23 mouse cellular contexts compared by ENCODE assay signal in genomic region chr3:34314798-34315197, GRCm38 (mm10).
A peak's percentile ranks its signal among the peaks of the same experiment; 100 is the strongest.
DNase-seq lines count a peak whose midpoint lies in the region; ATAC-seq and TF ChIP-seq lines count a peak whose summit lies in the region.
"Had no signal": no experiment of that assay in that cellular context is flagged by ENCODE, and none has a peak within 500 bp of the region (broad histone marks: within the 10 kb centered on the region; RNA-seq: fewer than 3 reads in every experiment).

No protein-coding gene starts in this region.

- H3K4me3 ChIP-seq in hindbrain, embryonic 13.5 days: no peak overlapping the region
- no peak overlapping the region for H3K4me3 ChIP-seq in hindbrain, postnatal 0 days (ENCODE audit: low read length)
- no peak overlapping the region for H3K4me3 ChIP-seq in midbrain, embryonic 13.5 days (replicated peaks)
- H3K4me3 ChIP-seq in midbrain, embryonic 16.5 days (ENCODE audit: low read depth, low read length): no peak overlapping the region
- H3K4me3 ChIP-seq in forebrain, embryonic 13.5 days: no peak overlapping the region
- no peak overlapping the region for H3K4me3 ChIP-seq in forebrain, embryonic 16.5 days (replicated peaks; ENCODE audit: low read length)
- H3K4me3 ChIP-seq: embryonic facial prominence, embryonic 13.5 days; erythroblast, embryonic 14.5 days; gastrocnemius, adult 2 months; hindbrain, embryonic 15.5 days; intestine, embryonic 15.5 days had no signal

- no peak for TF ChIP-seq CTCF in hindbrain, postnatal 0 days (IDR thresholded peaks at IDR 0.05; ENCODE audit: low read depth)

- peaks cover 10% of the 10 kb centered on the region for H3K27me3 ChIP-seq in hindbrain, embryonic 13.5 days
- no peaks in the 10 kb centered on the region for H3K27me3 ChIP-seq in hindbrain, postnatal 0 days (ENCODE audit: insufficient read depth, low read length)
- peaks cover 17% of the 10 kb centered on the region for H3K27me3 ChIP-seq in midbrain, embryonic 13.5 days
- H3K27me3 ChIP-seq in midbrain, embryonic 16.5 days (ENCODE audit: control insufficient read depth, insufficient read depth, low read depth, low read length): no peaks in the 10 kb centered on the region
- H3K27me3 ChIP-seq in forebrain, embryonic 13.5 days: peaks cover 10% of the 10 kb centered on the region
- H3K27me3 ChIP-seq in forebrain, embryonic 16.5 days (replicated peaks; ENCODE audit: control insufficient read depth, insufficient read depth, low read length): no peaks in the 10 kb centered on the region
- H3K27me3 ChIP-seq: hindbrain, embryonic 15.5 days; intestine, embryonic 15.5 days had no signal

- no peak overlapping the region for H3K27ac ChIP-seq in hindbrain, embryonic 13.5 days
- no peak overlapping the region for H3K27ac ChIP-seq in hindbrain, postnatal 0 days
- H3K27ac ChIP-seq in midbrain, embryonic 13.5 days: no peak overlapping the region; the same call in 1 of the 2 replicates
- no peak overlapping the region for H3K27ac ChIP-seq in midbrain, embryonic 16.5 days (ENCODE audit: low read length)
- 0 out of 2 replicates have a peak overlapping the region, but pooled peaks have one; percentile 32 for H3K27ac ChIP-seq in forebrain, embryonic 13.5 days
- 0 out of 2 replicates have a peak overlapping the region, but pooled peaks have one; percentile 4 for H3K27ac ChIP-seq in forebrain, embryonic 16.5 days (ENCODE audit: low read length)
- H3K27ac ChIP-seq: embryonic facial prominence, embryonic 13.5 days; gastrocnemius, adult 2 months; hindbrain, embryonic 15.5 days; intestine, embryonic 15.5 days had no signal

- no peak for DNase-seq in hindbrain, postnatal 0 days (ENCODE audit: low spot score)
- no peak for DNase-seq in spleen, postnatal 4 days (ENCODE audit: low spot score in 2 of 2)
- no peak for DNase-seq in adrenal gland, postnatal 25 days
- DNase-seq: adrenal gland, adult 2 months; adrenal gland, postnatal 14 days; cerebellum, adult 18-20 months; cerebellum, adult 9-10 months; cerebellum, postnatal 25 days; gastrocnemius, adult 2 months; gastrocnemius, postnatal 14 days; heart, adult 11 months; kidney, adult 11 months had no signal

- H3K9me3 ChIP-seq in hindbrain, embryonic 13.5 days: no peaks in the 10 kb centered on the region
- H3K9me3 ChIP-seq in hindbrain, postnatal 0 days (ENCODE audit: low read length): no peaks in the 10 kb centered on the region
- H3K9me3 ChIP-seq in midbrain, embryonic 13.5 days: no peaks in the 10 kb centered on the region
- H3K9me3 ChIP-seq in midbrain, embryonic 16.5 days (replicated peaks; ENCODE audit: control insufficient read depth, low read length, poor library complexity, severe bottlenecking): no peaks in the 10 kb centered on the region
- H3K9me3 ChIP-seq in forebrain, embryonic 13.5 days (replicated peaks): no peaks in the 10 kb centered on the region
- H3K9me3 ChIP-seq in forebrain, embryonic 16.5 days (ENCODE audit: control insufficient read depth, low read length): no peaks in the 10 kb centered on the region
- H3K9me3 ChIP-seq: embryonic facial prominence, embryonic 13.5 days; hindbrain, embryonic 15.5 days; intestine, embryonic 15.5 days had no signal

- WGBS in hindbrain, embryonic 13.5 days: 57% methylated on average over 8 of the region's 8 CpGs
- WGBS in hindbrain, postnatal 0 days: 72% methylated on average over 8 of the region's 8 CpGs
- WGBS in midbrain, embryonic 13.5 days: 49% methylated on average over 8 of the region's 8 CpGs
- WGBS in midbrain, embryonic 16.5 days: 47% methylated on average over 8 of the region's 8 CpGs
- WGBS in forebrain, embryonic 13.5 days: 9% methylated on average over 8 of the region's 8 CpGs
- 20% methylated on average over 8 of the region's 8 CpGs for whole genome bisulfite sequencing in forebrain, embryonic 16.5 days

- H3K9ac ChIP-seq in hindbrain, embryonic 13.5 days: no peak overlapping the region
- H3K9ac ChIP-seq in hindbrain, postnatal 0 days (replicated peaks; ENCODE audit: low read length): no peak overlapping the region
- H3K9ac ChIP-seq in midbrain, embryonic 13.5 days (replicated peaks): no peak overlapping the region
- no peak overlapping the region for H3K9ac ChIP-seq in midbrain, embryonic 16.5 days (ENCODE audit: low read depth, low read length)
- H3K9ac ChIP-seq in forebrain, embryonic 13.5 days: no peak overlapping the region
- H3K9ac ChIP-seq in forebrain, embryonic 16.5 days (replicated peaks; ENCODE audit: low read depth, low read length): no peak overlapping the region
- H3K9ac ChIP-seq: embryonic facial prominence, embryonic 13.5 days; hindbrain, embryonic 15.5 days; intestine, embryonic 15.5 days had no signal

- no peaks in the 10 kb centered on the region for H3K36me3 ChIP-seq in hindbrain, embryonic 13.5 days
- H3K36me3 ChIP-seq in hindbrain, postnatal 0 days (ENCODE audit: insufficient read depth, low read length): no peaks in the 10 kb centered on the region
- no peaks in the 10 kb centered on the region for H3K36me3 ChIP-seq in midbrain, embryonic 13.5 days
- no peaks in the 10 kb centered on the region for H3K36me3 ChIP-seq in midbrain, embryonic 16.5 days (ENCODE audit: control insufficient read depth, insufficient read depth, low read length)
- no peaks in the 10 kb centered on the region for H3K36me3 ChIP-seq in forebrain, embryonic 13.5 days (ENCODE audit: poor library complexity, severe bottlenecking)
- no peaks in the 10 kb centered on the region for H3K36me3 ChIP-seq in forebrain, embryonic 16.5 days (ENCODE audit: control insufficient read depth, insufficient read depth)
- H3K36me3 ChIP-seq: embryonic facial prominence, embryonic 13.5 days; hindbrain, embryonic 15.5 days; intestine, embryonic 15.5 days had no signal

- H3K4me2 ChIP-seq in hindbrain, embryonic 13.5 days: 0 out of 2 replicates have a peak overlapping the region, but pooled peaks have one; percentile 1
- H3K4me2 ChIP-seq in hindbrain, postnatal 0 days (ENCODE audit: low read depth, low read length): no peak overlapping the region
- peak overlapping the region; percentile 16 for H3K4me2 ChIP-seq in midbrain, embryonic 13.5 days (replicated peaks)
- H3K4me2 ChIP-seq in midbrain, embryonic 16.5 days (ENCODE audit: low read length): no peak overlapping the region
- peak overlapping the region; percentile 44 for H3K4me2 ChIP-seq in forebrain, embryonic 13.5 days
- peak overlapping the region; percentile 17; the same call in 1 of the 2 replicates for H3K4me2 ChIP-seq in forebrain, embryonic 16.5 days (ENCODE audit: low read length)
- H3K4me2 ChIP-seq: embryonic facial prominence, embryonic 13.5 days; heart, embryonic 11.5 days; hindbrain, embryonic 15.5 days; intestine, embryonic 15.5 days had no signal

- no peak for ATAC-seq in hindbrain, embryonic 13.5 days (ENCODE audit: low FRiP score)
- ATAC-seq in hindbrain, postnatal 0 days: no peak
- ATAC-seq in midbrain, embryonic 13.5 days: no peak
- no peak for ATAC-seq in midbrain, embryonic 16.5 days
- ATAC-seq in forebrain, embryonic 13.5 days: peak; percentile 25; the same call in 1 of the 2 replicates
- peak; percentile 11; the same call in 1 of the 2 replicates for ATAC-seq in forebrain, embryonic 16.5 days
- ATAC-seq: CD4-positive, CD25-positive, alpha-beta regulatory T cell, adult 4 months; intestine, embryonic 15.5 days had no signal

- peaks cover 15% of the 10 kb centered on the region for H3K4me1 ChIP-seq in hindbrain, embryonic 13.5 days (replicated peaks)
- no peaks in the 10 kb centered on the region for H3K4me1 ChIP-seq in hindbrain, postnatal 0 days (ENCODE audit: insufficient read depth, low read length)
- H3K4me1 ChIP-seq in midbrain, embryonic 13.5 days (replicated peaks): peaks cover 37% of the 10 kb centered on the region
- H3K4me1 ChIP-seq in midbrain, embryonic 16.5 days (ENCODE audit: control insufficient read depth, insufficient read depth, low read length): peaks cover 17% of the 10 kb centered on the region
- peaks cover 48% of the 10 kb centered on the region for H3K4me1 ChIP-seq in forebrain, embryonic 13.5 days
- H3K4me1 ChIP-seq in forebrain, embryonic 16.5 days (replicated peaks; ENCODE audit: control insufficient read depth, insufficient read depth, low read length): peaks cover 29% of the 10 kb centered on the region
- H3K4me1 ChIP-seq: embryonic facial prominence, embryonic 13.5 days; intestine, embryonic 15.5 days had no signal

Comparison
In these comparisons a context has a peak if more than half of its experiments do, and no peak if none do; other contexts are left out.
1. H3K4me2 ChIP-seq: peak in hindbrain, embryonic 13.5 days (single experiment), midbrain, embryonic 13.5 days (single experiment), forebrain, embryonic 13.5 days (single experiment) and forebrain, embryonic 16.5 days (single experiment); none in hindbrain, postnatal 0 days (single experiment) and midbrain, embryonic 16.5 days (single experiment).
2. ATAC-seq: peak in forebrain, embryonic 13.5 days (single experiment) and forebrain, embryonic 16.5 days (single experiment); none in hindbrain, embryonic 13.5 days (single experiment), hindbrain, postnatal 0 days (single experiment), midbrain, embryonic 13.5 days (single experiment) and midbrain, embryonic 16.5 days (single experiment).
3. H3K27ac ChIP-seq: peak in forebrain, embryonic 13.5 days (single experiment) and forebrain, embryonic 16.5 days (single experiment); none in hindbrain, embryonic 13.5 days (single experiment), hindbrain, postnatal 0 days (single experiment), midbrain, embryonic 13.5 days (single experiment) and midbrain, embryonic 16.5 days (single experiment).